Mouse (Mus musculus) adrenal gland, adult 8-10 months (tissue): ENCODE data around the gene Tprkb. TPM values are rescaled to one million over a fixed set of nuclear protein-coding genes. Genes with fewer than 3 reads are reported as not detected.
"Not testable (repeated sequence)": the region's sequence is repeated elsewhere in the genome, so short reads cannot be mapped to it uniquely, and the experiment has no call there.

Experiments used
- DNase-seq: peaks from one replicate; pipeline ENCODE4 v3.0.0; 2022
- total RNA-seq, 4 experiments: library from RNA; stranded (reverse); gene quantifications; 2 replicates each; pipeline ENCODE4 v1.2.4; 2022

The Tprkb gene
- total RNA-seq, 4 experiments from 2014 or later, result 61.2 to 72.8 (median 68.0) TPM

- DNase-seq, result no peak
These were observed 63.4 kb downstream of the Tprkb start for GRCm38 (mm10) chr6:85974941-85975617.

- no peak for DNase-seq
These were observed 64.1 kb downstream of the Tprkb start for GRCm38 (mm10) chr6:85975761-85976160.

GRCm38 (mm10) chr6:85976242-85976641, 64.6 kb downstream of the Tprkb start:
- DNase-seq, result no peak

DNA sequence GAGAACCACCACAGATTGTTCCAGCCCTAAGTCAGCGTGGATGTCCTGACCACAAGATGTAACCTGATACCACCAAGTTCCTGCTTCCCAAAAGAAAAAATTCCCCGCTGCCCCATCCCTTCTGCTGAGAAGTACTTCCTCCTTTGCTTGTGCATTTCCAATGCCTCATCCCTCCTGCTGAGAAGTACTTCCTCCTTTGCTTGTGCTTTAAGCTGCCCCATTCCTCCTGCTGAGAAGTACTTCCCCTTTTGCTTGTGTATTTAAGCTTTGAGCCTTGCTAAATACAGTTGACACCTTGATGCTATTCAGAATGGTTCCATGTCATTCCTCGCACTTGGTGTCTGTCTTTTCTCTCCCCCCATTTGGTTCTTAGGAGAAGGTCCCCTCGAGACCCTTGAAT, 67.1 kb downstream of the Tprkb start:
- not testable (repeated sequence) for DNase-seq

Other genes starting within 250 kb of the Tprkb start
- gene Nat8f7, start 198.7 kb upstream of the Tprkb start, total RNA-seq, result 10 to 100 TPM in 2 of 4 experiments, 1 to 10 TPM in 2; 6.6 to 25.2 (median 11.8) TPM
- gene Nat8f3, start 146.1 kb upstream of the Tprkb start, total RNA-seq, result 10 to 100 TPM in 1 of 4 experiments, 1 to 10 TPM in 3; 1.3 to 13.5 (median 3.8) TPM
- gene Nat8f6, start 90.9 kb upstream of the Tprkb start, total RNA-seq, result 10 to 100 TPM in 2 of 4 experiments, 1 to 10 TPM in 2; 3.3 to 24.0 (median 9.7) TPM
- gene Nat8f5, start 90.9 kb upstream of the Tprkb start, total RNA-seq, result 10 to 100 TPM; 12.6 to 50.0 (median 21.5) TPM
- 10 to 100 TPM in 3 of 4 experiments, 1 to 10 TPM in 1; 9.3 to 39.6 (median 18.5) TPM for gene Nat8, start 79.8 kb upstream of the Tprkb start, total RNA-seq
- gene Nat8f2, start 42.7 kb upstream of the Tprkb start, total RNA-seq, result 1 to 10 TPM; 3.6 to 8.9 (median 5.8) TPM
- gene Nat8f4, start 7.0 kb upstream of the Tprkb start, total RNA-seq, result 10 to 100 TPM; 19.3 to 26.1 (median 22.0) TPM
- 10 to 100 TPM; 52.4 to 75.3 (median 66.3) TPM for gene Nat8f1, start 3.8 kb downstream of the Tprkb start, total RNA-seq
- 100 to 1,000 TPM in 3 of 4 experiments, 10 to 100 TPM in 1; 99.2 to 142 (median 122) TPM for gene Dusp11, start 49.8 kb downstream of the Tprkb start, total RNA-seq
- not detected for gene Figla, start 104.3 kb downstream of the Tprkb start, total RNA-seq
- 1 to 10 TPM in 3 of 4 experiments, under 1 TPM in 1; 0.75 to 2.9 (median 2.3) TPM for gene Add2, start 116.8 kb downstream of the Tprkb start, total RNA-seq